Mouse (Mus musculus): Measurements from ENCODE around the gene Art4. TPM values are rescaled to one million over a fixed set of nuclear protein-coding genes. Genes with fewer than 3 reads are reported as not detected.

Gene Art4
- polyA plus RNA-seq, 1 experiment = not detected

GRCm38 (mm10) chr6:136806819-136807218, 50.7 kb downstream of the Art4 start:
- TF ChIP-seq POLR2A (IDR thresholded peaks at IDR 0.05; ENCODE audit: insufficient read depth, low read length) (no peak), CTCF (IDR thresholded peaks at IDR 0.05; ENCODE audit: low read depth, low read length) (no peak), EP300 (IDR thresholded peaks at IDR 0.05; ENCODE audit: insufficient read depth, low read depth, low read length) (no peak)
- peaks cover 6% of the 10 kb centered on the region for H3K4me1 ChIP-seq (ENCODE audit: control insufficient read depth, insufficient read depth, low read length)
- peak overlapping the region; percentile 95 for H3K27ac ChIP-seq (ENCODE audit: insufficient read depth, low read length)
- no peaks in the 10 kb centered on the region for H3K9me3 ChIP-seq (replicated peaks; ENCODE audit: control insufficient read depth, insufficient read depth, low read length, poor library complexity, severe bottlenecking)
- peaks cover 9% of the 10 kb centered on the region; the same call in 1 of the 2 replicates for H3K36me3 ChIP-seq (ENCODE audit: control insufficient read depth, insufficient read depth, low read length, poor library complexity, severe bottlenecking)
- no peaks in the 10 kb centered on the region for H3K27me3 ChIP-seq (ENCODE audit: control insufficient read depth, insufficient read depth, low read length, poor library complexity, severe bottlenecking)
- peak overlapping the region; percentile 20 for H3K4me3 ChIP-seq (ENCODE audit: low read depth, low read length)
- peak overlapping the region; percentile 85 for H3K9ac ChIP-seq (ENCODE audit: low read depth, poor library complexity, severe bottlenecking)

GRCm38 (mm10) chr6:136805409-136805775, 52.1 kb downstream of the Art4 start:
- no peaks in the 10 kb centered on the region; the same call in 1 of the 2 replicates for H3K27me3 ChIP-seq (ENCODE audit: control insufficient read depth, insufficient read depth, low read length, poor library complexity, severe bottlenecking)
- peaks cover 6% of the 10 kb centered on the region for H3K4me1 ChIP-seq (ENCODE audit: control insufficient read depth, insufficient read depth, low read length)
- TF ChIP-seq EP300 (IDR thresholded peaks at IDR 0.05; ENCODE audit: insufficient read depth, low read depth, low read length) (no peak), POLR2A (IDR thresholded peaks at IDR 0.05; ENCODE audit: insufficient read depth, low read length) (no peak), CTCF (IDR thresholded peaks at IDR 0.05; ENCODE audit: low read depth, low read length) (no peak)
- peaks cover 9% of the 10 kb centered on the region; the same call in 1 of the 2 replicates for H3K36me3 ChIP-seq (ENCODE audit: control insufficient read depth, insufficient read depth, low read length, poor library complexity, severe bottlenecking)
- no peak overlapping the region for H3K27ac ChIP-seq (ENCODE audit: insufficient read depth, low read length)
- peaks cover 3% of the 10 kb centered on the region; the same call in 1 of the 2 replicates for H3K9me3 ChIP-seq (replicated peaks; ENCODE audit: control insufficient read depth, insufficient read depth, low read length, poor library complexity, severe bottlenecking)
- H3K9ac ChIP-seq (ENCODE audit: low read depth, poor library complexity, severe bottlenecking) = no peak overlapping the region
- no peak overlapping the region for H3K4me3 ChIP-seq (ENCODE audit: low read depth, low read length)

- peaks cover 4% of the 10 kb centered on the region for H3K4me1 ChIP-seq (ENCODE audit: control insufficient read depth, insufficient read depth, low read length)
- peaks cover 3% of the 10 kb centered on the region; the same call in 1 of the 2 replicates for H3K9me3 ChIP-seq (replicated peaks; ENCODE audit: control insufficient read depth, insufficient read depth, low read length, poor library complexity, severe bottlenecking)
- no peak for TF ChIP-seq EP300 (IDR thresholded peaks at IDR 0.05; ENCODE audit: insufficient read depth, low read depth, low read length)
- H3K36me3 ChIP-seq (ENCODE audit: control insufficient read depth, insufficient read depth, low read length, poor library complexity, severe bottlenecking) = peaks cover 4% of the 10 kb centered on the region; the same call in 1 of the 2 replicates
- peak overlapping the region; percentile 54 for H3K27ac ChIP-seq (ENCODE audit: insufficient read depth, low read length)
- 0 out of 2 replicates have a peak overlapping the region, but pooled peaks have one; percentile 8 for H3K4me3 ChIP-seq (ENCODE audit: low read depth, low read length)
- no peaks in the 10 kb centered on the region; the same call in 1 of the 2 replicates for H3K27me3 ChIP-seq (ENCODE audit: control insufficient read depth, insufficient read depth, low read length, poor library complexity, severe bottlenecking)
- peak overlapping the region; percentile 29; the same call in 1 of the 2 replicates for H3K9ac ChIP-seq (ENCODE audit: low read depth, poor library complexity, severe bottlenecking)
Observed at GRCm38 (mm10) chr6:136804705-136805408, 52.7 kb downstream of the Art4 start.

- Histone ChIP-seq H3K4me3 (ENCODE audit: low read depth, low read length) (peak within 1 kb of the TSS; percentile 65), H3K27me3 (ENCODE audit: control insufficient read depth, insufficient read depth, low read length, poor library complexity, severe bottlenecking) (no peaks in the 10 kb centered on the region; the same call in 1 of the 2 replicates), H3K9ac (ENCODE audit: low read depth, poor library complexity, severe bottlenecking) (peak within 1 kb of the TSS; percentile 68), H3K4me1 (ENCODE audit: control insufficient read depth, insufficient read depth, low read length) (peaks cover 4% of the 10 kb centered on the region), H3K9me3 (replicated peaks; ENCODE audit: control insufficient read depth, insufficient read depth, low read length, poor library complexity, severe bottlenecking) (peaks cover 3% of the 10 kb centered on the region; the same call in 1 of the 2 replicates), H3K27ac (ENCODE audit: insufficient read depth, low read length) (peak within 1 kb of the TSS; percentile 67), H3K36me3 (ENCODE audit: control insufficient read depth, insufficient read depth, low read length, poor library complexity, severe bottlenecking) (no peaks in the 10 kb centered on the region)
- TF ChIP-seq CTCF (IDR thresholded peaks at IDR 0.05; ENCODE audit: low read depth, low read length) (no peak), EP300 (IDR thresholded peaks at IDR 0.05; ENCODE audit: insufficient read depth, low read depth, low read length) (0 out of 2 replicates have a peak, but pooled peaks have one; percentile 10), POLR2A (IDR thresholded peaks at IDR 0.05; ENCODE audit: insufficient read depth, low read length) (peak; percentile 92)
Observed at GRCm38 (mm10) chr6:136803739-136804633, 53.5 kb downstream of the Art4 start, which contains the start of gene Hist4h4. Gene Hist4h4 (minus strand): TSS chr6:136804415.

- Histone ChIP-seq H3K27ac (ENCODE audit: insufficient read depth, low read length) (peak overlapping the region; percentile 22; the same call in 1 of the 2 replicates), H3K4me3 (ENCODE audit: low read depth, low read length) (peak overlapping the region; percentile 34), H3K9me3 (replicated peaks; ENCODE audit: control insufficient read depth, insufficient read depth, low read length, poor library complexity, severe bottlenecking) (peaks cover 3% of the 10 kb centered on the region; the same call in 1 of the 2 replicates), H3K4me1 (ENCODE audit: control insufficient read depth, insufficient read depth, low read length) (peaks cover 4% of the 10 kb centered on the region), H3K9ac (ENCODE audit: low read depth, poor library complexity, severe bottlenecking) (peak overlapping the region; percentile 68), H3K36me3 (ENCODE audit: control insufficient read depth, insufficient read depth, low read length, poor library complexity, severe bottlenecking) (no peaks in the 10 kb centered on the region), H3K27me3 (ENCODE audit: control insufficient read depth, insufficient read depth, low read length, poor library complexity, severe bottlenecking) (no peaks in the 10 kb centered on the region; the same call in 1 of the 2 replicates)
- TF ChIP-seq POLR2A (IDR thresholded peaks at IDR 0.05; ENCODE audit: insufficient read depth, low read length) (no peak), CTCF (IDR thresholded peaks at IDR 0.05; ENCODE audit: low read depth, low read length) (no peak), EP300 (IDR thresholded peaks at IDR 0.05; ENCODE audit: insufficient read depth, low read depth, low read length) (no peak)
Observed at GRCm38 (mm10) chr6:136803093-136803738, 54.3 kb downstream of the Art4 start.
